Mouse (Mus musculus): ENCODE measurements at regions not wholly inside any gene's neighbourhood (a gene's known extent, or its start where the extent isn't known, plus 50 kb on each side); places are given as distances from the start of the nearest gene placed in this dataset.

- TF ChIP-seq POLR2A (IDR thresholded peaks at IDR 0.05; ENCODE audit: insufficient read depth, low read depth, low read length) (no peak), CTCF (IDR thresholded peaks at IDR 0.05) (no peak), EP300 (IDR thresholded peaks at IDR 0.05; ENCODE audit: insufficient read depth, low read depth, low read length) (no peak)
These were observed 93.7 kb upstream of the Lrfn2 start for GRCm38 (mm10) chr17:48838297-48838979.

Data from heart, adult 2 months (tissue).